Mouse (Mus musculus): ENCODE results near the gene Pdilt.

Gene Pdilt

DNA sequence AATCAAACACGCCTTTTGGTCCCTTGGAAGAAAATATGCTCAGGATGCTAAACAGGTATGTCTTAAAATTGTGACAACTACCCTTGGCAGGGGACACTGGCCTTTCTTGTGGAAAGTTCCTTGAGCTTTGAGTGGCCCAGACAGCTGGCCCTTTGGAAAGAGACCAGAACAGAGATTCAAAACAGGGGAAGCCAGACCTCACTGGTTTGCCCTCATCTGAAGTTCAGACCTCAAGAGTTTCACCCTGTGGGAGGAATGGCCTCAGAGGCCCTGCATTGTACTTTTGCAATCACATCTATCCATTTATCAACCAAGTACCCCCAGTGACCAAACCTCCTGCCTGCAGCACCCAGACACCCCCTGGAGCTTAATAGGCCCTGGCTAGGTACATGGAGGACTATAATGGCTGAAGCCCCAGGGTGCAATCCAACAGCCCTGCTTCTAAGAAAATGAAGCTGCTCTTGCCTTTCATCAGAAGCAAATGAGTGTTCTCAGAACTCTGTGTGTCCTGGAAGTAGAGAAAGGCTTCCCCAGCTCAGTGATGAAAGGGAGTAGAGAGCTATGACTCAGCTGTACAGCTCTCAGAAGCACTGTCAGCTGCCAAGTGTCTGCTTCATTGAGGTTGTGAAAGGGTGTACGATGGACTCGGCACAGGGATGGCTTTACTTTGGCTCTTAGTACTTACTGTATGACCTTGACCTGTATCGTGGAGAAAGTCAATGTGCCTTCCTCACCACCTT, 33.1 kb downstream of the Pdilt start:
- WGBS: 70% methylated on average over 4 of the region's 4 CpGs

- 51% methylated on average over 5 of the region's 5 CpGs for whole genome bisulfite sequencing
Observed at GRCm38 (mm10) chr7:119486683-119487082, 36.6 kb downstream of the Pdilt start.

GRCm38 (mm10) chr7:119484154-119484553, 39.1 kb downstream of the Pdilt start:
- 92% methylated on average over 4 of the region's 4 CpGs for WGBS

DNA sequence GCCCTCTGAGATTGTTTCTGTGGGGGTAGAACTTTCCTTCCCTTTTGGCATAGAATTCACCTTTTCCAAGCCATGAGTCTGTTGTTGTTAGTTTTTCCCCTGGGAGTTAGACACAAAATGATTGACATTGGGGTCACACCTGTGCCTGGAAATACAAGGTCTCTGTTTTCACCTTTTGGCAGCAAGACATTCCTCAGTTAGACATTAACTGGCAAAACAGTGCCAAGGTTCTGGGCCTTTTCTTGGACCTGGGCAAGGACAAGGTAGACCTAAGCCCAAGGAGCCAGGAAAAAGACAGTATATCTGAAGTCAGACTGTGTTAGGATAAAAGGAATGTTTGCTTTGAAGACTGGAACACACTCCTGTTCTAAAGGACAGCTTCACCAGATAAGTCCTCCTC, 44.0 kb downstream of the Pdilt start, which contains the start of gene Umod:
TSS of gene Umod (minus strand) at position 27 of the 400 bp plus-strand sequence.

GRCm38 (mm10) chr7:119476500-119477389, 46.5 kb downstream of the Pdilt start:
- 81% methylated on average over 33 of the region's 33 CpGs for WGBS

GRCm38 (mm10) chr7:119459185-119459584, 64.1 kb downstream of the Pdilt start, which contains the start of gene Gp2:
Gene Gp2 (minus strand): TSS chr7:119459285.
- 94% methylated on average over 6 of the region's 6 CpGs for WGBS

GRCm38 (mm10) chr7:119454192-119454591, 69.1 kb downstream of the Pdilt start:
- 73% methylated on average over 7 of the region's 7 CpGs for WGBS

DNA sequence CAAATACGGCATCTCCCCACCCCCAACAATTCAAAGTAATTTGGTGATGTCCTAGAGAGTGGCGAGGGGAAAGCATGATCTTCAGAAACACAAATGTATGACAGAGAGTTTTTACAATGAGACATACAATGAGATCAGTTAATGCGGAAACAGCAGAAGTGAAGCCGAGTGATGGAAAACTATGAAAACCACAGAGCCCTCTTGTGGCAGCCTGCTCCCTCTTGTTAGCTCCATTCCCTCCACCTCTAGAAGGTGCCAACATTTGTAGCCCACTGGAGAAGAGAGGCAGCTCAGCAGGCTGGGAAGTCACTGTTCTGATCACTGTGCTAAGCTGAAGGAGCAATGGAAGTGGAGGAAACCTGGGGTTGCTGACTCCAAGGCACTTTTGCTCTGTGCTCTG, 79.4 kb downstream of the Pdilt start:
- WGBS: 54% methylated on average over 4 of the region's 4 CpGs

- WGBS: 86% methylated on average over 1 of the region's 1 CpGs
Observed at GRCm38 (mm10) chr7:119441938-119442337, 81.4 kb downstream of the Pdilt start.
